Mouse (Mus musculus): ENCODE results near the gene Tbl3. TPM values are rescaled to one million over a fixed set of nuclear protein-coding genes. Genes with fewer than 3 reads are reported as not detected.
"Not testable (repeated sequence)": the region's sequence is repeated elsewhere in the genome, so short reads cannot be mapped to it uniquely, and the experiment has no call there.

The Tbl3 gene
- total RNA-seq, 2 experiments from 2014 or later, result 27.6 to 41.1 TPM

GRCm38 (mm10) chr17:24697985-24698384 is 9.5 kb downstream of the Tbl3 start:
- ATAC-seq (replicated peaks; ENCODE audit: poor library complexity), result no peak

- peak; percentile 81 for ATAC-seq (replicated peaks; ENCODE audit: poor library complexity)
Observed at GRCm38 (mm10) chr17:24696011-24696697, 11.3 kb downstream of the Tbl3 start, which contains the start of the genes Gfer and Noxo1. TSS of gene Gfer (minus strand) at chr17:24696156. TSS of gene Noxo1 (plus strand) at chr17:24696234.

DNA sequence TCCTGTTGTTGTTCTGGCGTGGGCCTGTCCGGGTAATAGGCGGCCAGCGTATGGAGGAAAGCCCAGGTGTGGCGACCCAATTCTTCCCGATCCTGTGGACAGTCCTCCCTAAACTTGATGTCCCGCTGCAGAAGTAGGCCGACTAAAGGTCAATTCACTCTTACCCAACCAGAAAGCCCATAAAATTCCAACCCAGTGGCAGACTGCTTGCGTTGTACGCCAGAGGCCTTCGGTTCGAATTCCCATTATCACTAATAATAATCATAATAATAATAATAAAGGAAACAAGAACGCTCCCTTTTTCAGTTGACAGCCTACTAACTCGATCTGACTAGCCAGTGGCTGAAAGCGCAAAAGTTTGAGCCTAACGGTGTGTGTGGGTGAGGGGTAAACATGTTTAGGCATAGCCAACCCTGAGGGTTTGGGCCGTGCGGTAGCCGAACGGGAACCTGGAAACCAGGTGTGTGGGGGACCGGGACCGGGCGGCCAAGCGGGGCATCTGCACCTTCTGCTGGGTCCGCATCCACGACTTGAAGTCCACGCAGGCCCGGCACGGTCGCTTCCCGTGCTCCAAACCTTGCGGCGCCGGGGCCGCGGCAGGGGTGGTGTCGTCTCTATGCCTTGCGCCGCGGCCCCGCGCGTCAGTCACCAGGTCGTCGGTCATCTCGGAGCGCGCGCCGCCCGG is 12.0 kb downstream of the Tbl3 start:
- peak; percentile 1; the same call in 1 of the 2 replicates for ATAC-seq (replicated peaks; ENCODE audit: poor library complexity)

GRCm38 (mm10) chr17:24692385-24692784 is 15.1 kb downstream of the Tbl3 start:
- no peak for ATAC-seq (replicated peaks; ENCODE audit: poor library complexity)

- ATAC-seq (replicated peaks; ENCODE audit: poor library complexity), result no peak
Observed at GRCm38 (mm10) chr17:24689251-24690081, 18.0 kb downstream of the Tbl3 start, which contains the start of gene Syngr3. TSS of gene Syngr3 (minus strand) at chr17:24689955.

GRCm38 (mm10) chr17:24687599-24687998 is 19.9 kb downstream of the Tbl3 start:
- no peak for ATAC-seq (replicated peaks; ENCODE audit: poor library complexity)

- ATAC-seq (replicated peaks; ENCODE audit: poor library complexity), result peak; percentile 78
Observed at GRCm38 (mm10) chr17:24687146-24687595, 20.3 kb downstream of the Tbl3 start.

DNA sequence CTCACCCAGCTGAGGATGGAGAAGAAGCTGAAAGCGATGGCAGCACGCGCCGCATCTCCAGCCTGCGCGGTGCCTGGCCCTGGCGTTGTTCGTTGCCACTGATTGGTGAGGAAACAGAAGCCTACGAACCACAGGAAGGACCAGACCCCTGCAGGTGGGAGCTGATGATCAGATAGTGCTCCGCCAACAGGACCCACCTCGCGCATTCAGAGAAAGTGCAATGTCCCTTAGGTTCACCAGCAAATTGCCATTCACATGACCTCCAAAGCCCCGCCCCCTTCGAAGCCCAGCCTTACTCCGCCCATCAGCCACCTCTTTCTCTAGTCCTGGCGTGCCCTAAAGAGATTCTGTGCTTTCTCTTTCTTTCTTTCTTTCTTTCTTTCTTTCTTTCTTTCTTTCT is 20.9 kb downstream of the Tbl3 start:
- ATAC-seq (replicated peaks; ENCODE audit: poor library complexity), result peak; percentile 60

GRCm38 (mm10) chr17:24677500-24678080 is 29.9 kb downstream of the Tbl3 start:
- ATAC-seq (replicated peaks; ENCODE audit: poor library complexity), result no peak

DNA sequence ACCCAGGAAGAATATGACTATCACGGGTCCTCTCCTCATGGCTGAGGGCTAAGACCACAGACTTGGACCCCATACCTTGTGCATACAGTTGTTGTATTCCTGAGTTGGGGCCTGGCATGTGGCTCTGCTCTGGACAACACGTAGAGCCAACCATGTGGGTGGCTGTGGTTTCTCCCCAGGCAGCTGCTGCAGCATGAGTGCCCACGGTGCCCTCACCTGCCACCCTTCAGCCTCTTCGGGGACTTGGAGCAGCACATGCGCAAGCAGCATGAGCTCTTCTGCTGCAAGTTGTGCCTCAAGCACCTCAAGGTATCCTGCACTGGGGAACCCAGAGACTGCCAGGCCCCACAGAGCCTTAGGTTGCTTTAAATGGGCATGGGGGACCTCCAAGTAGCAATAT is 30.6 kb downstream of the Tbl3 start:
- ATAC-seq (replicated peaks; ENCODE audit: poor library complexity), result no peak

DNA sequence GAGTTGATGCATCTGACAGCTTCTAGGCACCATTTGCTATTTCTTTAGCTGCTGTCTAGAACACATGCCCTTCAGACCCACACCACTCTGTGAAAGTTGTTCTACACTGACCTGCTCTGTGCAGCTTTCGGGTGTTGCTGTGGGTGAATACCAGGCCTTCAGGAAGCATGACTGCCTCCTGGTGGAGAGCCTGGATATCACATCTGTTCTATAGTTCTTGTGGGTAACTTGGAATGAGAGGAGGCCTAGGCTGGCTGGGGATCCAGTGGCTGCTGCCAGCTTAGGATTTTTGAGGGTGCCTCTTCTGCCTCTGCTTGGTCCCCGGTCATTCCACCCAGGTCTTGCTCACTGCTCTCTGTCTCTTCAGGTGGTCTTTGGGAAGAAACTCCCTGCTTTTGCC is 31.3 kb downstream of the Tbl3 start:
- peak; percentile 86 for ATAC-seq (replicated peaks; ENCODE audit: poor library complexity)

GRCm38 (mm10) chr17:24674277-24674676 is 33.2 kb downstream of the Tbl3 start:
- no peak for ATAC-seq (replicated peaks; ENCODE audit: poor library complexity)

- peak; percentile 7; the same call in 1 of the 2 replicates for ATAC-seq (replicated peaks; ENCODE audit: poor library complexity)
Observed at GRCm38 (mm10) chr17:24672141-24672540, 35.3 kb downstream of the Tbl3 start.

- no peak for ATAC-seq (replicated peaks; ENCODE audit: poor library complexity)
Observed at GRCm38 (mm10) chr17:24671346-24671745, 36.1 kb downstream of the Tbl3 start.

GRCm38 (mm10) chr17:24670246-24670844 is 37.1 kb downstream of the Tbl3 start:
- no peak for ATAC-seq (replicated peaks; ENCODE audit: poor library complexity)

- ATAC-seq (replicated peaks; ENCODE audit: poor library complexity), result peak; percentile 93
Observed at GRCm38 (mm10) chr17:24669545-24670245, 37.8 kb downstream of the Tbl3 start, which contains the start of gene Zfp598. TSS of gene Zfp598 (plus strand) at chr17:24669687.

GRCm38 (mm10) chr17:24669214-24669544 is 38.3 kb downstream of the Tbl3 start:
- ATAC-seq (replicated peaks; ENCODE audit: poor library complexity), result not testable (repeated sequence)

- ATAC-seq (replicated peaks; ENCODE audit: poor library complexity), result peak; percentile 72
Observed at GRCm38 (mm10) chr17:24667416-24667815, 40.0 kb downstream of the Tbl3 start.

DNA sequence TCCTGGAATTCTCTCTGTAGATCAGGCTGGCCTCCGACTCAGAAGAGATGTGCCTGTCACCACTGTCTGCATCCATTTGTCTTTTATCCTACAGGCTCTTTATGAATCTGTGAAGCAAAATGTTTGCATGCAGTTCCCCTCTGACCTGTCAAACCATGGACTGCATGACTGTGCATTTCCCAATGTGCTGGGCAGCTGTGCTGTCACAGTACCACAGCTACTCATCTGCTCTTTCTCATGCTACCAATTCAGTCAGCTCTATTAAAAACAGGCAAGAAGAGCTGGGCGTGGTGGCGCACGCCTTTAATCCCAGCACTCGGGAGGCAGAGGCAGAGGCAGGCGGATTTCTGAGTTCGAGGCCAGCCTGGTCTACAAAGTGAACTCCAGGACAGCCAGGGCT is 40.4 kb downstream of the Tbl3 start:
- ATAC-seq (replicated peaks; ENCODE audit: poor library complexity), result not testable (repeated sequence)
